ENCODE assay signal across 9 mouse cellular contexts in genomic region chr12:118847381-118847780, GRCm38 (mm10). TPM values are rescaled to one million over a fixed set of nuclear protein-coding genes. Genes with fewer than 3 reads are reported as not detected.
A peak's percentile ranks its signal among the peaks of the same experiment; 100 is the strongest.
DNase-seq lines count a peak whose midpoint lies in the region; ATAC-seq and TF ChIP-seq lines count a peak whose summit lies in the region.
"Had no signal": no experiment of that assay in that cellular context is flagged by ENCODE, and none has a peak within 500 bp of the region (broad histone marks: within the 10 kb centered on the region; RNA-seq: fewer than 3 reads in every experiment).

No protein-coding gene starts in this region.

- no peak for ATAC-seq in heart, embryonic 15.5 days (replicated peaks; ENCODE audit: insufficient number of reproducible peaks, insufficient read depth, low FRiP score, low read depth)
- no peak; the same call in 1 of the 2 replicates for ATAC-seq in hindbrain, embryonic 15.5 days (ENCODE audit: low FRiP score, low read depth)
- no peak for ATAC-seq in midbrain, embryonic 15.5 days (replicated peaks)

- no peak overlapping the region for H3K27ac ChIP-seq in heart, embryonic 15.5 days
- no peak overlapping the region for H3K27ac ChIP-seq in bone marrow macrophage, adult 2 months (ENCODE audit: insufficient read depth, low read depth, low read length)
- H3K27ac ChIP-seq in hindbrain, embryonic 15.5 days (replicated peaks): no peak overlapping the region
- H3K27ac ChIP-seq in midbrain, embryonic 15.5 days: 0 out of 2 replicates have a peak overlapping the region, but pooled peaks have one; percentile 8

- H3K4me1 ChIP-seq in heart, embryonic 15.5 days (replicated peaks): peaks cover 36% of the 10 kb centered on the region
- 0 out of 2 replicates have a peak, but pooled peaks cover 5% of the 10 kb centered on the region for H3K4me1 ChIP-seq in bone marrow macrophage, adult 2 months (ENCODE audit: control insufficient read depth, insufficient read depth, low read length)
- peaks cover 30% of the 10 kb centered on the region for H3K4me1 ChIP-seq in hindbrain, embryonic 15.5 days (replicated peaks)
- H3K4me1 ChIP-seq in midbrain, embryonic 15.5 days: peaks cover 33% of the 10 kb centered on the region

- no peak for TF ChIP-seq POLR2A in bone marrow macrophage, adult 2 months (IDR thresholded peaks at IDR 0.05; ENCODE audit: borderline replicate concordance, low read depth, low read length)

- no peak for DNase-seq in heart, adult 18-20 months
- no peak for DNase-seq in gastrocnemius, postnatal 25 days
- DNase-seq in frontal cortex, postnatal 14 days (ENCODE audit: low spot score in 2 of 2): no peak
- no peak for DNase-seq in spleen, adult 12 weeks (ENCODE audit: low spot score)

- H3K4me3 ChIP-seq in heart, embryonic 15.5 days: peak overlapping the region; percentile 57
- peak overlapping the region; percentile 68 for H3K4me3 ChIP-seq in bone marrow macrophage, adult 2 months (ENCODE audit: insufficient read depth, low read length)
- peak overlapping the region; percentile 41 for H3K4me3 ChIP-seq in hindbrain, embryonic 15.5 days
- H3K4me3 ChIP-seq in midbrain, embryonic 15.5 days: peak overlapping the region; percentile 40

- H3K27me3 ChIP-seq in heart, embryonic 15.5 days: peaks cover 94% of the 10 kb centered on the region
- peaks cover 74% of the 10 kb centered on the region for H3K27me3 ChIP-seq in hindbrain, embryonic 15.5 days
- H3K27me3 ChIP-seq in midbrain, embryonic 15.5 days (replicated peaks): peaks cover 64% of the 10 kb centered on the region
- H3K27me3 ChIP-seq: CH12.LX had no signal

- TF ChIP-seq CTCF in bone marrow macrophage, adult 2 months (IDR thresholded peaks at IDR 0.05; ENCODE audit: low read depth, low read length): no peak

- under 1% methylated on average over 17 of the region's 17 CpGs for WGBS in heart, embryonic 15.5 days
- WGBS in hindbrain, embryonic 15.5 days: under 1% methylated on average over 17 of the region's 17 CpGs
- WGBS in midbrain, embryonic 15.5 days: 1% methylated on average over 17 of the region's 17 CpGs

- peak overlapping the region; percentile 92 for H3K4me2 ChIP-seq in heart, embryonic 15.5 days
- H3K4me2 ChIP-seq in hindbrain, embryonic 15.5 days: peak overlapping the region; percentile 60
- H3K4me2 ChIP-seq in midbrain, embryonic 15.5 days: peak overlapping the region; percentile 57

- H3K9me3 ChIP-seq in heart, embryonic 15.5 days (replicated peaks): no peaks in the 10 kb centered on the region
- no peaks in the 10 kb centered on the region for H3K9me3 ChIP-seq in hindbrain, embryonic 15.5 days
- no peaks in the 10 kb centered on the region for H3K9me3 ChIP-seq in midbrain, embryonic 15.5 days

- H3K9ac ChIP-seq in heart, embryonic 15.5 days: no peak overlapping the region
- no peak overlapping the region for H3K9ac ChIP-seq in hindbrain, embryonic 15.5 days
- 0 out of 2 replicates have a peak overlapping the region, but pooled peaks have one; percentile 29 for H3K9ac ChIP-seq in midbrain, embryonic 15.5 days

- H3K36me3 ChIP-seq in heart, embryonic 15.5 days: no peaks in the 10 kb centered on the region
- H3K36me3 ChIP-seq in hindbrain, embryonic 15.5 days: no peaks in the 10 kb centered on the region
- no peaks in the 10 kb centered on the region for H3K36me3 ChIP-seq in midbrain, embryonic 15.5 days (replicated peaks)

RNA-seq across cellular contexts. Expression of gene Sp8, which starts 1.3 kb away (rescaled TPM):
- not detected in 2 replicates for polyA plus RNA-seq in heart, embryonic 15.5 days (2015; fragmentation: Nextera tagmentation; extraction: Ambion mirVana)
- not detected for total RNA-seq in heart, adult 18-20 months (2021)
- polyA plus RNA-seq in bone marrow macrophage, adult 2 months (2012; ENCODE audit: insufficient read depth, insufficient read length, missing spikeins): not detected in 2 replicates
- 2.8 and 3.0 TPM in 2 replicates for polyA plus RNA-seq in hindbrain, embryonic 15.5 days (2015; fragmentation: Nextera tagmentation; extraction: Ambion mirVana)
- 2.8 and 3.5 TPM in 2 replicates for polyA plus RNA-seq in midbrain, embryonic 15.5 days (2015; fragmentation: Nextera tagmentation; extraction: Ambion mirVana)
- not detected for total RNA-seq in gastrocnemius, postnatal 25 days (2021)
- total RNA-seq: CH12.LX had no signal
